Mouse (Mus musculus) left cerebral cortex, adult 2 months (tissue): ENCODE results near the gene Atoh8. TPM values are rescaled to one million over a fixed set of nuclear protein-coding genes. Genes with fewer than 3 reads are reported as not detected.

Source experiments
- DNase-seq, 2 experiments: peaks; one replicate each; pipeline ENCODE4 v3.0.0; 2021 to 2022; ENCODE audit warnings: low spot score in 2 of 2, mixed read lengths in 1 of 2; ENCODE audit errors: extremely low spot score in 1 of 2
- H3K27ac ChIP-seq: fragments of 200-600 bp; 2 replicates; pipeline ENCODE4 v1.8.1; 2022
- H3K4me3 ChIP-seq: fragments of 200-600 bp; 2 replicates; pipeline ENCODE4 v1.8.1; 2022
- CTCF ChIP-seq: fragments of 200-600 bp; IDR thresholded peaks from 2 replicates; pipeline ENCODE4 v1.8.1; 2022; ENCODE audit warnings: antibody characterized with exemption, mild to moderate bottlenecking, moderate library complexity
- intact Hi-C: fragments of 180-260 bp; cut with DNase I; formaldehyde crosslinking; loops from one replicate; pipeline ENCODE4 v1.15.1; 2025
- total RNA-seq, 2 experiments: library from RNA; stranded (reverse); gene quantifications; 2 replicates each; pipeline ENCODE4 v1.2.3; 2021

Gene Atoh8
- total RNA-seq, 2 experiments from 2014 or later, result 1.5 to 1.9 TPM

DNA sequence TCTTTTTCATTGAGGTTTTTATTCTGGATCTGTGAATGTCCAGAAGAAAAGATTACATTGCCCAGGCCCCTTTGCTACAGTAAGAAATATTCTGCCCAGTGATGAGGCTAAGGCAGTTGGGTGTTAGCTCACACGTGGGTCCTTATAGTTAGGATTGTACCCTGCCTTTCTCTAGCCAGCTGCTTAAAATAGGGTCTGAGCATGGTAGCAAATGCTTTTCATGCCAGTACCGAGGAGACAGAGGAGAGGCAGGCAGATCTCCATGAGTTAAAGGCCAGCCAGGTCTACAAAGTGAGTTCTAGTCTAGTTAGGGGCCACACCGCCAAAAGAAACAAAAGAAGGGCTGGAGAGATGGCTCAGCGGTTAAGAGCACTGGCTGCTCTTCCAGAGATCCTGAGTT is 17.8 kb upstream of the Atoh8 start:
- DNase-seq, result no peak
- intact Hi-C loops, result no loop called here
- Histone ChIP-seq H3K27ac (no peak overlapping the region), H3K4me3 (no peak overlapping the region)
- no peak for TF ChIP-seq CTCF

DNA sequence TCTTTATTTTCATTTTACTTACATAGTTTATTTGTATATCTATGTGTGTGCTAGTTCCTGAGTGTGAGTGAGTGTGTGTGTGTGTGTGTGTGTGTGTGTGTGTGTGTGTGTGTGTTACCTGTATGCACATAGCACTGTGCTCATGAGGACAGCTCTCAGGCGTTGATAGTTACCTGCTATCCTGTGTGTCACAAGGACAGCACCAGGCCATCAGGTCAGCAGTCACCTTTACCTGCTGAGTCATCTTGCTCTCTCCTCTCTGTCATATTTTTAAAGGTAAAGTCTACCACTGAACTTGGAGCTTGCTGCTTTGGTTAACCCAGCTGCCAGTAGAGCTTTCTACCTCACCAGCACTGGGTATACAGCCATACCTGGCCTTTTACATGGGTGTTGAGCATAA is 17.1 kb upstream of the Atoh8 start:
- intact Hi-C loops, result no loop called here

DNA sequence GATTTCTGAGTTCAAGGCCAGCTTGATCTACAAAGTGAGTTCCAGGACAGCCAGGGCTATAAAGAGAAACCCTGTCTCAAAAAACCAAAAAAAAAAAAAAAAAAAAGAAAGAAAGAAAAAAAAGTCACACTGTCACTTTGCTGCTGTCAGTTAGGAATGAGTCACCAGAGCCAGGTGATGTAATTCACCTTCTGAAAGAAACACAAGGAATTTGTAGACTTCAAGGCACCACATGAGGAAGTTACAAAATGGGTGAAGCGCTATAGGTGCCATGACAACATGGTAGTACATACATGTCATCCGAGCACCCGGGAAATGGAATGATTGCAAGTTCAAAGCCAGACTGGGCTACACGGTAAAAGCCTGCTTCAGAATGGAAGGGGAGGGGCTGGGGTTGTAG is 14.6 kb upstream of the Atoh8 start:
- intact Hi-C loops, result no loop called here
- H3K27ac ChIP-seq, result no peak overlapping the region
- no peak for TF ChIP-seq CTCF

More for the DNA sequence above, 17.1 kb upstream of the Atoh8 start:
- Histone ChIP-seq H3K4me3 (no peak overlapping the region), H3K27ac (no peak overlapping the region)
- no peak for TF ChIP-seq CTCF
- no peak for DNase-seq

DNA sequence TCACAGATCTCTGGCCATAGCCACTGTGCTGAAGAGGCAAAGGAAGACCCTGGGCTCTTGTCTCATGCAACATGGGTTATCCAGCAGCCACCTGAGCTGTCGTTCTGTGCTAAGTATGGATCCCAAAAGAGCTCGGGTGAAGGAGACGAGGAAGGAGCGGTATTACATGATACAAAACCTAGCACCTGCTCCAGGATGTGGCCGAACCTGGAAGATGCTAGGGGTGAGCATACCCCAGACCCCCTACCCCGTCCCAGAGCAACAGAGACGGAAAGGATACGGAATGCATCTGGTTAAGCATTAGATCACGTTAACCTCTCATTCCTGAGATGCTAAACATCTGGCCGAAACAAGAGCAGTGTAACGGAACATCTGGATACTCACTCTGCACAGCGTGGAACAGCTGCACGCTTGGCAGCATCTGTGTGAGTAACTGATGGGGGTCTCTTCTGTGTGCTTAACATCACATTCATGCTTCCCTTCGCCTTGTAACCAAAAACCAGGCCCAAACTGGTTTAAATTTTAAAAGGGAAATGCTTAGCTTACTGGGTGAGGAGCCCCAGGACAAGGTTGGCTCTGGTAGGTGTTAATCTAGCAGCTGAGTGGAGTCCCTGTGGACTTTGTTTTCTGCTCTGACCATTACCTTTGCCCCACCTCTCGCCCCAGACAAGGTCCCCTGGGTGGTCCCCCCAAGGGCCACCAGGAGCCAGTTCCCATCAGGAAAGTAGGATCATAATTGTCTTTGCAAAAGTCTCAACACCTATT is 13.0 kb upstream of the Atoh8 start:
- no peak overlapping the region for H3K27ac ChIP-seq
- DNase-seq, result no peak
- H3K4me3 ChIP-seq, result no peak overlapping the region
- TF ChIP-seq CTCF, result no peak
- intact Hi-C loops, result no loop called here

More for the DNA sequence above, 14.6 kb upstream of the Atoh8 start:
- DNase-seq, result no peak
- H3K4me3 ChIP-seq, result no peak overlapping the region

DNA sequence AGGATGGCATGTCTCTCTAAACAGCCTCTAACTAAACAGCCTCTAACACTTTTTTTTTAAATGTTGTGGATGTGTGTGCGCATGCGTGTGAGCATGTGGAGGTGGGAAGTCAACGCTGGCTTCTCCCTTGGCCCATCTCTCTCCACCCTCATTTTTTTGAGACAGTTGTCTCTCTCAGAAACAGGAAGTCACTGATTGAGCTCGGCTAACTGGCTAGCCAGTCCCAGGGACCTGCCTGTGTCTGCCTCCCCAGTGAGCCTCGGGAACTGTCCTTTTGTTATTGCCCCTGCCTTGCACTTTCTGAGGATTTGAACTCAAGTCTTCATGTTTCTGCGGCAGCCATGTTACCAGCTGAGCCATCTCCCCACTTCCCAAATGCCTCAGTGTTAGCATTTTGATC is 10.9 kb upstream of the Atoh8 start:
- TF ChIP-seq CTCF, result no peak
- DNase-seq, result no peak
- H3K4me3 ChIP-seq, result no peak overlapping the region
- intact Hi-C loops, result no loop called here
- H3K27ac ChIP-seq, result no peak overlapping the region

DNA sequence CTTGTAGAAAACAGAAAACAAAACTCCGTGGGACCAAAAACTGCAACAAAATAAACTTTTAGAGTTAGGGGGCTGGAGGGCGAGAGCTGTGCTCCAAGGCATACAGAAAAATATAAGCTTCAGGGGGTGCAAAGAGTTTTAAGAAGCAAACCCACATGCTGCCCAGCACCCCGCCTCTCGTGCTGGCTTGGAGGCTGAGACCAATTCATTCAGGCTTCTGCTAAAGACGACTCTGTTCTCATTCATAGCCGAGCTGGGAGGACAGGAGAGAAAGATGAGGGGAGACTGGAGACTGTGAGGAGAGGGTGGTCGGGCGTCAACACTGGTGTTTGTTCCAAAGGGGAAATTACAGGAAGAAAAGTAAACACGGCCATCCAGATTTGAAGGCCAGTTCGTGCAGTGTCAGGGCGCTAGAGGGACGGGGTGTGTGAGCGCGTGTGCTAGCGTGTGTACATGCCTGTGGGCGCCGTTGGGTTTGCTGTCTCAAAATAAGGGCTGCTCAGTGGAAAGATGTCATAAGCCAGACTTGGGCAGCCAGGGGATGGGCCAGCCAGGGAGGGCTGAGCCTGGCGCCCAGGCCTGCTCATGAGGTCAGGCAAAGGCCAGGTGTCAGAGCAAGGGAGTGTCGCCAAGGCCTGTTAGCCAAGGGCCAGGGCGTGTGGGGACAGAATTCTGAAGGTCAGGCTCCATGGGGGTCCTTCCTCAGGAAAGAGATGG is 9.3 kb upstream of the Atoh8 start:
- Histone ChIP-seq H3K27ac (peak overlapping the region; percentile 48; the same call in 1 of the 2 replicates), H3K4me3 (no peak overlapping the region)
- intact Hi-C loops, result no loop called here
- TF ChIP-seq CTCF, result no peak
- DNase-seq, result no peak

DNA sequence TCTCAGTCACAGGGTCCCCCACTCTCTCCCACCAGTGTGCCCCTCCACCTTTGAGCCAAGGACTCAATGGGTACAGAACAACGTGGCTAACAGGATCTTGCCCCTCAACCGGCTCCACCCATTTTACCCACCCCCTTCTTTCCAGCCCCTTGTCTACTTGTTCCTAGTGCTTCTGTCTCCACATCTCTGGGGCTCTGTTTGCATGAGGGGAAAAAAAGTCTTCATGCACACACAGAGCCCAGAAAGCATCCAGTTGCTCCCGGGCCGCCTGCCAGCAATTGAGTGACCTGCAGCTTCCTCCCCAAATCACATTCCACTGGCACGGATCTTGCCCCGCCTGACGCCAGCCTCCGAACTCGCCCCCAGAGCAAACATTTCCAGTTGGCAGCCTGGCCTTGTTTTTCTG is 8.8 kb upstream of the Atoh8 start:
- peak; percentile 41 to 72 for DNase-seq
- TF ChIP-seq CTCF, result no peak; the same call in 1 of the 2 replicates
- Histone ChIP-seq H3K27ac (peak overlapping the region; percentile 48; the same call in 1 of the 2 replicates), H3K4me3 (no peak overlapping the region)
- intact Hi-C loops, result no loop called here

DNA sequence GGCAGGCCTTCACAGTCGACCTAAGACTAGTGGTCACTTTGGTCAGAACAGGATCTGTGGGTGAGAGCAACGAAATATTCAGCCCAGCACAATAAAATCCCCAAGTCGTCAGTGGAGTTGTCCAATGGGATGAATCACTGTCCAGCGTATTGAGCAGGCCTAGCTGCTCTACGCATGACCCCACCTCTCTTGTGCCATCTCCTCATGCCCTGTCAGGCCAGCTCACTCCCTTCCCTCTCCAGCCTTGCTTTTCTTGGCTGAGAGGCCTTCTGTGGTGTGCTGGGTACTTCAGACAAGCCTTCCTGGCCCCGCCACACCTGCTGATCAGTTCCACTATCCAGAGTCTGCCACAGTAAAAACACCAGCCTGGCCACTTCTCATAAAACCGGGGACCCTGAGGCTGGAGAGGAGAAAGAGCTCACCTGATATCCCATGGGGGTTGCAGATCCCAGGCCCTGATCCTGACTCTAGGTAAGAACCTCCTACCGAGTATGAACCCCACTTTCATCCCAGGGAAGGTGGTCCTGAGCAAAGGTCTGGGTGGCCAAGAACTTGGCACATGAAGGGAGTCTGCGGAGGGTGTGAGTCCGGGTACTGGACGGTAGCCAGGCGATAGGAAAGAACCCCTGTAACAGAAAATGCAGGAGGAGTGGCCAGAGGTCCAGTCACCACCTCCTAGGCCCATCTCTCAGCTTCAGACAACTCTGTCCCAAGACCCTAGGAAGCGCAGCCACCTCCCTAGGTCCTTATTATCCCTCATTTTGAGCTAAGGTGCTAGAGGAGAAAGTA is 7.3 kb upstream of the Atoh8 start:
- intact Hi-C loops, result no loop called here
- Histone ChIP-seq H3K4me3 (no peak overlapping the region), H3K27ac (no peak overlapping the region)
- TF ChIP-seq CTCF, result no peak
- DNase-seq, result no peak

DNA sequence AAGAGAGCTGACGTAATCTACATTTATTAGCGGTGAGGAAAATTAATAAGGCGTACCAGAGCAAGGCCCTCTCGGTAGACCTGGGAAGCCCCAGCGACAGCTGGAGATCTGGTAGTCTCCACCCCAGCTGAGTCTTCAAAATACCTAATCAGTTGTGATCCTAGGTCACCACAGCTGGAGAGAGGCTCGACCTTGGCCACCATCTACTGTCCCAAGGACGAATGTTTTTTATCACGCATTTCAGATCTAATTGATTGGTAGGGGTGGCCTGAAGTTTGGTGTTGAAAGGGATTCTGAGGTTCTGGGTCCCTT is 6.4 kb upstream of the Atoh8 start:
- TF ChIP-seq CTCF, result no peak
- H3K4me3 ChIP-seq, result no peak overlapping the region
- intact Hi-C loops, result no loop called here
- H3K27ac ChIP-seq, result no peak overlapping the region
- DNase-seq, result peak in 1 of 2 experiments; percentile 27

DNA sequence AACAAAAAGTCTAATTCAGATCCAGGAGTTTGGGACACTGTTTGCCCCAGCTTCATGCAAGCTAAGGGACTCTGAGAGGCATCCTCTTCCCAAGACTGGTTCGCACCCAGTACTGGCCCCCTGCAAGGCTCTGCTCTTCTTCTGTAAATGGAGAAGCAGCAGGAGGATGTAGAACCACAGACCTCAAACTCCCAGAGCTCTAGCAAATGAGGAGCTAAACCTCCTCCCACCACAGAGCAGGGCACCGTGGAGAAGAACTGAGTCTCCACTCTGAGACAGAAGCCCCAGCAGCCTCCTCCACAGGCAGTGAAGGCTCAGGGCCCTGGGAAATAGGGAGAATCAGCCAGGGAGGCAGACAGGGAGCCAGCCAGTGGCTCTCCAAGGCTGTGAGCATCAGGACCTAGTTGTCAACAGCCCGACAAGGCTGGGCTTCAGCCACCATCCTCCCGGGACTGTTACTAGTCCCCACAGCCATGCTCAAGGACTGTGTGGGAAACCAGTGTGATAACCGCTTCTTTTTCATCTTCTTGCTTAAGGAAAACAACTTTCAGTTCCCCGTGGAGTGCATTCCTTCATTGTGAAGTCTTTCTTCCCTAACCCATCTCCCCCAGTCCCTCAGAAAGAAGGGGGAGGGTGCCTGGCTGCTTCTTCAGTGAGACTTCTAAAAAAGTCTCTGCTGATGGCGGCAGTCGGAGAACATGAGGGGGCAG is 5.9 kb upstream of the Atoh8 start:
- DNase-seq, result no peak
- H3K27ac ChIP-seq, result no peak overlapping the region
- intact Hi-C loops, result no loop called here

DNA sequence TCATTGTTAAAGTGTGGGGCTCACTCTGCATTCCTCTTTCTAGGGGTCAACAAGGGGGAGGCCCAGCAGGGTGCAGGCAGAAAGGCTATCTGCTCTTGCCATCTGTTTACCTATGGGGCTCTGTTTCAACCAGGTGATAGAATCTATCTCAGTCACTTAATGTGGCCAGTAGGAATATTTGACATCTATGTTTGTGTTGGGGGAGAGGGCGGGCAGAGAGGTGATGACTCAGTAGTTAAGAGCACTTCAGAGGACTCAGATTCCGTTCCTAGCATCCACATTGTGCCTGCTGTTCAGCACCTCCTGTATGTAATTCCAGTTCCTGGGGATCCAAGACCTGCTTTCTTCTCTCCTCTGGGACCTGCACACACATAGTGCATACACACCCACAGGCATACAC is 4.7 kb upstream of the Atoh8 start:
- no peak for DNase-seq
- no peak overlapping the region for H3K4me3 ChIP-seq
- H3K27ac ChIP-seq, result no peak overlapping the region
- intact Hi-C loops, result no loop called here
- TF ChIP-seq CTCF, result no peak

More for the DNA sequence above, 5.9 kb upstream of the Atoh8 start:
- TF ChIP-seq CTCF, result no peak
- no peak overlapping the region for H3K4me3 ChIP-seq
